ENCODE assay signal across 21 mouse cellular contexts in the genomic region with DNA sequence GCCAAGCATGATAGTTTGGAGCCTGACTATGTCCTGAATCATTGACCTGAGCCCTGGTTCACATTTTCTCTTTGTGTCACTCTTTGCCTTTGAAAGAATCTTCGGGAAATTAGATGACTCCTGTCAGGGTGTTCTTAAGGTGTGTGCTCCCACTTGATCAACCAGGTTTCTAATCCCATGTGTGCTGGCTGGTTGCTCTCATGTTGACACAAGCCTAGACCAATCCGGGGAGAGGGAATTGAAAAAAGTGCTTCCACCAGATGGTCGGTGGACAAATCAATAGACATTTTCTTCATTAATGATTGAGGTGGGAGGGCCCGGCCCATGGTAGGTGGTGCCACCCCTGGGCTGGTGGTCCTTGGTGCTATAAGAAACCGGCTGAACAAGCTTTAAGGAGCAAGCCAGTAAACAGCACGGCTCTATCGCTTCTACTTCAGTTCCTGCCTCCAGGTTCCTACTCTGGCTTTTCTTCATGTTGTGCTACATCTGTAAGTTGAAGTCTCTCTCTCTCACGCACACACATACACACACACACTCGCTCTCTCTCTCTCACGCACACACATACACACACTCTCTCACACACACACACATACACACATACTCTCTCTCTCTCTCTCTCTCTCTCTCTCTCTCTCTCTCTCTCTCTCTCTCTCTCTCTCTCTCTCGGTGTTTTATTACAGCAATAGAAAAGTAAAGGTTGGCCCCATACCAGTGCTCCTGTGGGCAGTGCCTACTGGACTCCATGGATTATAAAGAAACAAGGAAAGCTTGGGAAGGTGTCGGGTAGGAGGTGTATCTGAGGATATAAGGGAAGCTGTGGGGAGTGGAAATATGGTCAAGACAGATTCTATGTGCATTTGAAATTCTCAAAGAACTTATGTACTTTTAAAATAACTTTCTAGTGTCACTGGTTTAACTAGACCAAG. TPM values are rescaled to one million over a fixed set of nuclear protein-coding genes. Genes with fewer than 3 reads are reported as not detected.
"Had no signal": no experiment of that assay in that cellular context is flagged by ENCODE, and none has a peak within 500 bp of the region (broad histone marks: within the 10 kb centered on the region; RNA-seq: fewer than 3 reads in every experiment).

No protein-coding gene starts in this region.

- H3K9me3 ChIP-seq: megakaryocyte, embryonic 14.5 days; midbrain, embryonic 13.5 days; neural tube, embryonic 15.5 days had no signal

- H3K4me2 ChIP-seq: midbrain, embryonic 13.5 days; neural tube, embryonic 15.5 days had no signal

- H3K27ac ChIP-seq: layer of hippocampus, adult 2 months; liver, embryonic 14.5 days; macrophage; midbrain, embryonic 13.5 days; neural tube, embryonic 15.5 days had no signal

- H3K36me3 ChIP-seq: midbrain, embryonic 13.5 days; neural tube, embryonic 15.5 days had no signal

- H3K27me3 ChIP-seq: megakaryocyte, embryonic 14.5 days; midbrain, embryonic 13.5 days; neural tube, embryonic 15.5 days had no signal

- H3K4me1 ChIP-seq: megakaryocyte, embryonic 14.5 days; neural tube, embryonic 15.5 days had no signal

- H3K9ac ChIP-seq: liver, embryonic 14.5 days; midbrain, embryonic 13.5 days; neural tube, embryonic 15.5 days had no signal

- H3K4me3 ChIP-seq: layer of hippocampus, adult 2 months; megakaryocyte, embryonic 14.5 days; midbrain, embryonic 13.5 days; neural tube, embryonic 15.5 days had no signal

- DNase-seq: kidney, adult 11 months; kidney, adult 9 months; kidney, postnatal 10 days; kidney, postnatal 4 days; lung, adult 2 months; lung, postnatal 10 days; right cerebral cortex, adult 18-20 months; spleen, adult 18-20 months; thymus, adult 18-20 months; thymus, postnatal 14 days had no signal

- ATAC-seq: midbrain, embryonic 13.5 days had no signal

RNA-seq across cellular contexts. Expression of gene Fabp2, which starts 34.0 kb away (rescaled TPM):
- total RNA-seq: layer of hippocampus, adult 2 months; layer of hippocampus, postnatal 10 days; left cerebral cortex, postnatal 36 days; midbrain, postnatal 0 days had no signal
- polyA plus RNA-seq: limb, embryonic 14.5 days; lung, adult 2 months; macrophage; midbrain, embryonic 13.5 days; midbrain, postnatal 0 days; neural tube, embryonic 11.5 days; neural tube, embryonic 15.5 days had no signal

RNA-seq across cellular contexts. Expression of gene Gm10959, which starts 58.3 kb away (rescaled TPM):
- total RNA-seq: layer of hippocampus, adult 2 months; layer of hippocampus, postnatal 10 days; left cerebral cortex, postnatal 36 days; midbrain, postnatal 0 days had no signal
- polyA plus RNA-seq: limb, embryonic 14.5 days; liver, embryonic 14.5 days; lung, adult 2 months; macrophage; midbrain, embryonic 13.5 days; midbrain, postnatal 0 days; neural tube, embryonic 11.5 days; neural tube, embryonic 15.5 days had no signal
